Mouse (Mus musculus): ENCODE data around the gene Tmem63a. TPM values are rescaled to one million over a fixed set of nuclear protein-coding genes. Genes with fewer than 3 reads are reported as not detected.
A peak's percentile ranks its signal among the peaks of the same experiment; 100 is the strongest.
"Not testable (repeated sequence)": the region's sequence is repeated elsewhere in the genome, so short reads cannot be mapped to it uniquely, and the experiment has no call there.

The Tmem63a gene
- polyA plus RNA-seq, 1 experiment from 2014 or later: 6.1 TPM

GRCm38 (mm10) chr1:180934467-180935419 lies 7.4 kb upstream of the Tmem63a start, which contains the start of gene Lefty1:
Gene Lefty1, plus strand, starts transcription at chr1:180935022.
- WGBS: 10% methylated on average over 21 of the region's 21 CpGs
- DNase-seq (ENCODE audit: low spot score): no peak
- H3K27me3 ChIP-seq (ENCODE audit: control insufficient read depth, insufficient read depth, low read length): peaks cover 34% of the 10 kb centered on the region
- H3K9me3 ChIP-seq (ENCODE audit: control insufficient read depth, low read length): no peaks in the 10 kb centered on the region
- no peak within 1 kb of the TSS for H3K4me2 ChIP-seq (ENCODE audit: low read depth, severe bottlenecking)
- H3K27ac ChIP-seq (replicated peaks; ENCODE audit: low read depth, low read length): no peak within 1 kb of the TSS
- no peak within 1 kb of the TSS for H3K4me3 ChIP-seq (ENCODE audit: low read depth, low read length)
- no peaks in the 10 kb centered on the region for H3K4me1 ChIP-seq (ENCODE audit: control insufficient read depth, insufficient read depth, low read length)
- ATAC-seq (ENCODE audit: insufficient number of reproducible peaks, low FRiP score, low TSS enrichment, low read depth): no peak
- H3K36me3 ChIP-seq (ENCODE audit: control insufficient read depth, insufficient read depth, low read length): no peaks in the 10 kb centered on the region
- H3K9ac ChIP-seq (ENCODE audit: low read length): no peak within 1 kb of the TSS

GRCm38 (mm10) chr1:180936610-180937398 lies 5.3 kb upstream of the Tmem63a start:
- H3K4me2 ChIP-seq (ENCODE audit: low read depth, severe bottlenecking): peak overlapping the region; percentile 40
- peaks cover 42% of the 10 kb centered on the region for H3K27me3 ChIP-seq (ENCODE audit: control insufficient read depth, insufficient read depth, low read length)
- H3K4me3 ChIP-seq (ENCODE audit: low read depth, low read length): peak overlapping the region; percentile 16; the same call in 1 of the 2 replicates
- ATAC-seq (ENCODE audit: insufficient number of reproducible peaks, low FRiP score, low TSS enrichment, low read depth); H3K36me3 ChIP-seq (ENCODE audit: control insufficient read depth, insufficient read depth, low read length); DNase-seq (ENCODE audit: low spot score); H3K27ac ChIP-seq (replicated peaks; ENCODE audit: low read depth, low read length); H3K9me3 ChIP-seq (ENCODE audit: control insufficient read depth, low read length); H3K9ac ChIP-seq (ENCODE audit: low read length); H3K4me1 ChIP-seq (ENCODE audit: control insufficient read depth, insufficient read depth, low read length): not testable (repeated sequence)
- 2% methylated on average over 34 of the region's 41 CpGs for WGBS

DNA sequence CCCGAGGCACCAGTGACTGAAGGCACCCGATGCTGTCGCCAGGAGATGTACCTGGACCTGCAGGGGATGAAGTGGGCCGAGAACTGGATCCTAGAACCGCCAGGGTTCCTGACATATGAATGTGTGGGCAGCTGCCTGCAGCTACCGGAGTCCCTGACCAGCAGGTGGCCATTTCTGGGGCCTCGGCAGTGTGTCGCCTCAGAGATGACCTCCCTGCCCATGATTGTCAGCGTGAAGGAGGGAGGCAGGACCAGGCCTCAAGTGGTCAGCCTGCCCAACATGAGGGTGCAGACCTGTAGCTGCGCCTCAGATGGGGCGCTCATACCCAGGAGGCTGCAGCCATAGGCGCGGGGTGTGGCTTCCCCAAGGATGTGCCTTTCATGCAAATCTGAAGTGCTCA lies 4.5 kb upstream of the Tmem63a start:
- H3K4me1 ChIP-seq (ENCODE audit: control insufficient read depth, insufficient read depth, low read length): not testable (repeated sequence)
- WGBS: 17% methylated on average over 13 of the region's 13 CpGs

GRCm38 (mm10) chr1:180938781-180939180 lies 3.4 kb upstream of the Tmem63a start:
- H3K4me1 ChIP-seq (ENCODE audit: control insufficient read depth, insufficient read depth, low read length): not testable (repeated sequence)

More for the DNA sequence above, 4.5 kb upstream of the Tmem63a start:
- H3K4me2 ChIP-seq (ENCODE audit: low read depth, severe bottlenecking); H3K36me3 ChIP-seq (ENCODE audit: control insufficient read depth, insufficient read depth, low read length); H3K9ac ChIP-seq (ENCODE audit: low read length); H3K9me3 ChIP-seq (ENCODE audit: control insufficient read depth, low read length); DNase-seq (ENCODE audit: low spot score); ATAC-seq (ENCODE audit: insufficient number of reproducible peaks, low FRiP score, low TSS enrichment, low read depth); H3K27ac ChIP-seq (replicated peaks; ENCODE audit: low read depth, low read length); H3K4me3 ChIP-seq (ENCODE audit: low read depth, low read length): not testable (repeated sequence)
- H3K27me3 ChIP-seq (ENCODE audit: control insufficient read depth, insufficient read depth, low read length): peaks cover 43% of the 10 kb centered on the region

GRCm38 (mm10) chr1:180940776-180941460 lies 1.2 kb upstream of the Tmem63a start:
- Histone ChIP-seq H3K9ac (ENCODE audit: low read length) (no peak overlapping the region), H3K4me3 (ENCODE audit: low read depth, low read length) (no peak overlapping the region; the same call in 1 of the 2 replicates), H3K9me3 (ENCODE audit: control insufficient read depth, low read length) (no peaks in the 10 kb centered on the region), H3K4me1 (ENCODE audit: control insufficient read depth, insufficient read depth, low read length) (peaks cover 10% of the 10 kb centered on the region), H3K27me3 (ENCODE audit: control insufficient read depth, insufficient read depth, low read length) (peaks cover 25% of the 10 kb centered on the region), H3K36me3 (ENCODE audit: control insufficient read depth, insufficient read depth, low read length) (no peaks in the 10 kb centered on the region), H3K27ac (replicated peaks; ENCODE audit: low read depth, low read length) (no peak overlapping the region), H3K4me2 (ENCODE audit: low read depth, severe bottlenecking) (peak overlapping the region; percentile 94; the same call in 1 of the 2 replicates)
- DNase-seq (ENCODE audit: low spot score) (no peak), ATAC-seq (ENCODE audit: insufficient number of reproducible peaks, low FRiP score, low TSS enrichment, low read depth) (no peak)
- WGBS: 81% methylated on average over 7 of the region's 7 CpGs

More at GRCm38 (mm10) chr1:180938781-180939180, 3.4 kb upstream of the Tmem63a start:
- H3K36me3 ChIP-seq (ENCODE audit: control insufficient read depth, insufficient read depth, low read length); H3K9ac ChIP-seq (ENCODE audit: low read length); H3K9me3 ChIP-seq (ENCODE audit: control insufficient read depth, low read length); H3K27ac ChIP-seq (replicated peaks; ENCODE audit: low read depth, low read length); ATAC-seq (ENCODE audit: insufficient number of reproducible peaks, low FRiP score, low TSS enrichment, low read depth); H3K4me2 ChIP-seq (ENCODE audit: low read depth, severe bottlenecking); H3K4me3 ChIP-seq (ENCODE audit: low read depth, low read length); DNase-seq (ENCODE audit: low spot score): not testable (repeated sequence)
- peaks cover 45% of the 10 kb centered on the region for H3K27me3 ChIP-seq (ENCODE audit: control insufficient read depth, insufficient read depth, low read length)
- WGBS: 83% methylated on average over 2 of the region's 2 CpGs

DNA sequence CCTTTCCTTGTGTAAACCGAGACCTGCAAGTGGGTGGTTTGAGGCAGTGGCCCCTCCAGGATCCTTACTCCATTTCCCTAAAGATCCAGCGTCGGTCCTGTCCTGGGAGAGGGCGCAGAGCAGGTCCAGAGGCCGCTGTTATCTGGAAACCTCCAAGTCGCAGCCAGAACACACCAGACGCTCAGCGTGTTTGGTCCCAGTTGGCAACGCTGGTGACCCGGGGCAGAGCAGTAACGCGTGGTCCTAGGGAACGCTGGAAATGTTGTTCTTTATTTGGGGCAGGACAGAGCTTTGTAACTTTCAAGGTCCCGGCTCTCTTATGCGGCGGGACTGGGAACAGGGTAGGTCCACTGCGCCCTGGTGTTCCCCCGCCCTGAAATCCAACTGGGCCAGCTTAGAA lies 418 bp upstream of the Tmem63a start:
- H3K9ac ChIP-seq (ENCODE audit: low read length): peak overlapping the region; percentile 80
- 2% methylated on average over 18 of the region's 18 CpGs for WGBS
- H3K4me2 ChIP-seq (ENCODE audit: low read depth, severe bottlenecking): peak overlapping the region; percentile 94
- H3K36me3 ChIP-seq (ENCODE audit: control insufficient read depth, insufficient read depth, low read length): no peaks in the 10 kb centered on the region
- DNase-seq (ENCODE audit: low spot score) (peak; percentile 63), ATAC-seq (ENCODE audit: insufficient number of reproducible peaks, low FRiP score, low TSS enrichment, low read depth) (no peak)
- peaks cover 14% of the 10 kb centered on the region for H3K4me1 ChIP-seq (ENCODE audit: control insufficient read depth, insufficient read depth, low read length)
- H3K27ac ChIP-seq (replicated peaks; ENCODE audit: low read depth, low read length): no peak overlapping the region
- no peaks in the 10 kb centered on the region for H3K9me3 ChIP-seq (ENCODE audit: control insufficient read depth, low read length)
- H3K4me3 ChIP-seq (ENCODE audit: low read depth, low read length): peak overlapping the region; percentile 81
- peaks cover 19% of the 10 kb centered on the region for H3K27me3 ChIP-seq (ENCODE audit: control insufficient read depth, insufficient read depth, low read length)

DNA sequence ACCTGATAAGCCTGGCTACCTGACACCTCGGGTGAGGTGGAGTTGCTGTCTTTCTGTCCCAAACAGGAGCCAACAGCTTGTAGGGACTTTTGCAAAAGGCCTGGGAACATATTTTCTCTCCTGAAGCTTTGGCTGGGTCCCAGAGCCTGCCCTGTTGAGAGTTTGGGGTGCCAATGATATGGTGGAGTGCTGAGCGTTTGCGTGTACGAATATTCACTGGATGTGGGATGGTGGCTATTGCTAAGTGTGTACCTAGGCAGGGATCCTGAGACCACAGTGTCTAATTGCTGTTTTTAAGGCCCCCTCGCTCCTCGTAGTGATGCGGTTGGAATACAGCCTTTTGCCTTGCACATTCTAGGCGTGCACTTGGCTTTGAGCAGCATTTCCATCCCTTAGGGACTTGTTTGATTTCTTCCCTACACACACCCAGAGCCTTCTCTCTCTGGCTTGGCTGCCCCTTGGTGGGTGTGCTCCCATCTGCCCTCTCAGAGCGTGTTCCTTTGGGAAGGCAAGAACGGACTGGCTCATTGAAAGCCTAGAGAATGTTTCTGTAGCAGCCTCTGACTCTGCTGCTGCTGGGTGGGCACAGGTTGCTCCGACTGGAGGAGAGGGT lies 994 bp downstream of the Tmem63a start:
- Histone ChIP-seq H3K27me3 (ENCODE audit: control insufficient read depth, insufficient read depth, low read length) (peaks cover 19% of the 10 kb centered on the region), H3K36me3 (ENCODE audit: control insufficient read depth, insufficient read depth, low read length) (no peaks in the 10 kb centered on the region), H3K4me2 (ENCODE audit: low read depth, severe bottlenecking) (peak overlapping the region; percentile 94), H3K9ac (ENCODE audit: low read length) (peak overlapping the region; percentile 80), H3K27ac (replicated peaks; ENCODE audit: low read depth, low read length) (no peak overlapping the region), H3K4me3 (ENCODE audit: low read depth, low read length) (peak overlapping the region; percentile 81), H3K4me1 (ENCODE audit: control insufficient read depth, insufficient read depth, low read length) (peaks cover 14% of the 10 kb centered on the region), H3K9me3 (ENCODE audit: control insufficient read depth, low read length) (no peaks in the 10 kb centered on the region)
- DNase-seq (ENCODE audit: low spot score): no peak
- WGBS: 42% methylated on average over 11 of the region's 11 CpGs
- ATAC-seq (ENCODE audit: insufficient number of reproducible peaks, low FRiP score, low TSS enrichment, low read depth): no peak

Measured in limb, embryonic 11.5 days (tissue).